Mouse (Mus musculus) ES-E14 (cell line): Measurements from ENCODE around the gene Stat6. TPM values are rescaled to one million over a fixed set of nuclear protein-coding genes. Genes with fewer than 3 reads are reported as not detected.

Experiments
- DNase-seq: peaks from one replicate; pipeline ENCODE4 v3.0.0-alpha.2; 2013; ENCODE audit warnings: low read depth, low spot score
- H3K27ac ChIP-seq: 2 replicates; pipeline ENCODE4 v1.5.1; 2012; ENCODE audit warnings: low read depth, mild to moderate bottlenecking, low read length, moderate library complexity, mixed read lengths; ENCODE audit not compliant: poor library complexity, insufficient read depth, severe bottlenecking
- H3K36me3 ChIP-seq: 2 replicates; pipeline ENCODE4 v1.6.1; 2012; ENCODE audit warnings: mild to moderate bottlenecking, low read length, moderate library complexity, mixed read lengths; ENCODE audit not compliant: control insufficient read depth, poor library complexity, insufficient read depth, severe bottlenecking
- H3K4me1 ChIP-seq, 2 experiments: fragments of 150-350 bp in 1 of 2; sonication (generic) in 1 of 2; 2 replicates each; pipeline ENCODE4 v1.6.1; 2012; ENCODE audit warnings: low read length in 2 of 2, mild to moderate bottlenecking in 1 of 2, mixed read lengths in 1 of 2; ENCODE audit not compliant: control insufficient read depth in 2 of 2, insufficient read depth in 2 of 2, poor library complexity in 1 of 2
- H3K4me3 ChIP-seq, 2 experiments: fragments of 150-350 bp in 1 of 2; sonication (generic) in 1 of 2; 2 replicates each; pipeline ENCODE4 v1.5.1; 2012; ENCODE audit warnings: low read length in 2 of 2, low read depth in 1 of 2, mild to moderate bottlenecking in 1 of 2, mixed read lengths in 1 of 2; ENCODE audit not compliant: insufficient read depth in 1 of 2, poor library complexity in 1 of 2, severe bottlenecking in 1 of 2
- H3K9ac ChIP-seq: 2 replicates; pipeline ENCODE4 v1.6.1; 2012; ENCODE audit warnings: low read depth, mild to moderate bottlenecking, low read length, mixed read lengths; ENCODE audit not compliant: poor library complexity, insufficient read depth, severe bottlenecking
- H3K9me3 ChIP-seq: fragments of 150-350 bp; sonication (generic); 2 replicates; pipeline ENCODE4 v1.6.1; 2012; ENCODE audit warnings: low read depth, mild to moderate bottlenecking, low read length; ENCODE audit not compliant: control insufficient read depth, insufficient read depth
- CHD2 ChIP-seq: IDR thresholded peaks from 2 replicates; pipeline ENCODE4 v1.6.1; 2014; ENCODE audit warnings: mild to moderate bottlenecking, low read depth, low read length, inconsistent platforms
- HCFC1 ChIP-seq: IDR thresholded peaks from 2 replicates; pipeline ENCODE4 v1.6.1; 2012; ENCODE audit warnings: low read length, inconsistent platforms, borderline replicate concordance; ENCODE audit not compliant: insufficient read depth
- MAFK ChIP-seq: IDR thresholded peaks from 2 replicates; pipeline ENCODE4 v1.6.1; 2014; ENCODE audit warnings: mild to moderate bottlenecking, low read depth, low read length, inconsistent platforms; ENCODE audit not compliant: insufficient read depth
- ZC3H11A ChIP-seq: IDR thresholded peaks from 2 replicates; pipeline ENCODE4 v1.6.1; 2012; ENCODE audit warnings: low read depth, mild to moderate bottlenecking, inconsistent platforms, low read length, borderline replicate concordance
- ZNF384 ChIP-seq: IDR thresholded peaks from 2 replicates; pipeline ENCODE4 v1.6.1; 2012; ENCODE audit warnings: low read depth, low read length, inconsistent platforms
- in situ Hi-C, 2 experiments: fragments of 600-800 bp; cut with MboI; formaldehyde crosslinking; loops; one replicate each; pipeline ENCODE4 v1.15.1; 2025; ENCODE audit warnings: low sequenced_read_pairs in 2 of 2, inconsistent platforms in 1 of 2; ENCODE audit not compliant: unreplicated experiment in 2 of 2
- total RNA-seq: library from RNA; depleted of rRNA; stranded (reverse); fragments of 300-350 nt; gene quantifications from 2 replicates; pipeline ENCODE4 v1.2.3, GENCODE M21; 2012

Stat6 gene
- total RNA-seq, 1 experiment: 18.6 TPM

- Histone ChIP-seq H3K4me3 (no peak overlapping the region), H3K9me3 (no peaks in the 10 kb centered on the region), H3K9ac (no peak overlapping the region), H3K27ac (no peak overlapping the region), H3K36me3 (no peaks in the 10 kb centered on the region), H3K4me1 (no peaks in the 10 kb centered on the region; a peak in 2 of 4 replicates)
- in situ Hi-C loops: no loop called here
- no peak for TF ChIP-seq MAFK
- TF ChIP-seq ZC3H11A: no peak
- no peak for TF ChIP-seq HCFC1
- TF ChIP-seq CHD2: no peak
- TF ChIP-seq ZNF384: no peak
- DNase-seq: no peak
Observed at GRCm38 (mm10) chr10:127605756-127606155, 37.0 kb upstream of the Stat6 start.

GRCm38 (mm10) chr10:127607059-127607458 lies 35.7 kb upstream of the Stat6 start:
- TF ChIP-seq ZC3H11A (no peak), HCFC1 (no peak), MAFK (no peak), ZNF384 (no peak), CHD2 (no peak)
- Histone ChIP-seq H3K9ac (no peak overlapping the region), H3K4me1 (peaks cover 3 to 7% of the 10 kb centered on the region in 2 experiments; a peak in 3 of 4 replicates), H3K4me3 (no peak overlapping the region), H3K36me3 (no peaks in the 10 kb centered on the region), H3K27ac (no peak overlapping the region), H3K9me3 (no peaks in the 10 kb centered on the region)
- in situ Hi-C loops: no loop called here
- DNase-seq: no peak

DNA sequence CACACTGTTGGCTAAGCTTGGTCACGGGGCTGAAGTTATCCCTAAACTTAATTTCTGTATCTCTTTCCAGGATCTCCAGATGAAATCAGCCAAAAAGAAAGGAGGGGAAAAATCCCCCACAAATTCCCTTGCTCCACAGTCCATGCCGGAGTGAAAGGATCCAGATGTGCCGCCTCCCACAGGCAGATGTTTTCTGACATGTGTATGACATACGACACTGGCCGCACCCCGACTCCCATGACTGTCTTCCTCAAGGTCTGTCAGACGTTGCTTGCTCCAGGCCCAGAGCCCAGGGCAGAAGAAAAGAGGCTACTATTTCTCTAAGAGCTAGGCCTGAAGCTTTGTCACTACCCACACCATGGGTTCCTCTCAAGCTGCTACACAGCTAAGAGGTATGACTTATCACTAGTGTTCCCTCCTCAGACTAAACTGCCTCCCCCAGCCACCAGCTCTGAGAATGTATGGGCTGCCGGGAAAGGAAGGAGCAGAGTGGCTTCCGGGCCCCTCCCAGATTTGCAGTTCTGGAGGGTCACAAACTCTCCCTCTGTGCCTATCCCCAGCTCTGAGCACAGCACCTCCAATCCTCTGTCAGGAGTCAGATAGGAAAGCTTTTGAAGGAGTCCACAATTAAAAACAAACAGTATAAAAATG lies 33.2 kb upstream of the Stat6 start:
- Histone ChIP-seq H3K27ac (no peak overlapping the region; the same call in 1 of the 2 replicates), H3K36me3 (no peaks in the 10 kb centered on the region), H3K4me3 (no peak overlapping the region), H3K9me3 (no peaks in the 10 kb centered on the region), H3K4me1 (peaks cover 3 to 11% of the 10 kb centered on the region in 2 experiments; a peak in 3 of 4 replicates), H3K9ac (no peak overlapping the region; the same call in 1 of the 2 replicates)
- in situ Hi-C loops: no loop called here
- no peak for TF ChIP-seq MAFK
- TF ChIP-seq ZNF384: no peak
- TF ChIP-seq CHD2: no peak
- no peak for TF ChIP-seq HCFC1
- no peak for TF ChIP-seq ZC3H11A
- no peak for DNase-seq

- Histone ChIP-seq H3K4me1 (peaks cover 3 to 11% of the 10 kb centered on the region in 2 experiments; a peak in 3 of 4 replicates), H3K9ac (no peak overlapping the region; the same call in 1 of the 2 replicates), H3K4me3 (no peak overlapping the region), H3K27ac (no peak overlapping the region; the same call in 1 of the 2 replicates), H3K9me3 (no peaks in the 10 kb centered on the region), H3K36me3 (no peaks in the 10 kb centered on the region)
- in situ Hi-C loops: no loop called here
- no peak for DNase-seq
- TF ChIP-seq ZNF384 (no peak), CHD2 (no peak), HCFC1 (no peak), ZC3H11A (no peak), MAFK (no peak)
Observed at GRCm38 (mm10) chr10:127610066-127610415, 32.7 kb upstream of the Stat6 start.
